Mouse (Mus musculus) liver (tissue): ENCODE results near the gene Gm20826.
"Not testable (repeated sequence)": the region's sequence is repeated elsewhere in the genome, so short reads cannot be mapped to it uniquely, and the experiment has no call there.

Experiments
- DNase-seq: peaks from one replicate; pipeline ENCODE4 v3.0.0-alpha.2; 2020; ENCODE audit warnings: mixed read lengths

Gm20826 gene

DNA sequence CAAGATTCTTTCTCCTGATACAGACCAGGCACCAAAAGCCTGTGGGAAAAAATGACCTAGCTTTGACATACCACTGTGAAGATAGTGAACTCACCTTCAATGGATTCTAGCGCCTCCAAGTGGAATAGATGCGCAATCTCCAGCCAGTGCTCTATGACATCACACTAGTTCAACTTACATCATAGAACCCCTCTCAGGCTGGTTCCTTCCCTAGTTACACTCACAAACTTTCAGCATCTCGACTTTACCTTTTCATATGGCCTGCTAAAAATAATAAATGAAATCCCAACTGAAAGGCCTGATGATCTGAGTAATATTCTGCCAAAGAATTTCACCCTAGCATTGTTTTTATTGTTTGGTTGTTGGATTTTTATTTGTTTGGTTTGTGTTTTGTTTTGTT is at the start of gene Gm20826:
Gene Gm20826, minus strand, starts transcription at position 101 of the 400 bp plus-strand sequence.
- DNase-seq, result not testable (repeated sequence)
